Mouse (Mus musculus): Measurements from ENCODE around the gene Ndufb6.

The Ndufb6 gene

GRCm38 (mm10) chr4:40254385-40255103 lies 24.7 kb downstream of the Ndufb6 start:
- no peak for DNase-seq (ENCODE audit: low read depth, low spot score)

- no peak for DNase-seq (ENCODE audit: low read depth, low spot score)
Measured at GRCm38 (mm10) chr4:40253766-40254165, 25.5 kb downstream of the Ndufb6 start.

GRCm38 (mm10) chr4:40250984-40251383 lies 28.2 kb downstream of the Ndufb6 start:
- DNase-seq (ENCODE audit: low read depth, low spot score), result no peak

GRCm38 (mm10) chr4:40244035-40244434 lies 35.2 kb downstream of the Ndufb6 start:
- peak; percentile 33 for DNase-seq (ENCODE audit: low read depth, low spot score)

- DNase-seq (ENCODE audit: low read depth, low spot score), result no peak
Measured at GRCm38 (mm10) chr4:40243006-40243405, 36.2 kb downstream of the Ndufb6 start.

GRCm38 (mm10) chr4:40241928-40242327 lies 37.3 kb downstream of the Ndufb6 start:
- peak; percentile 50 for DNase-seq (ENCODE audit: low read depth, low spot score)

GRCm38 (mm10) chr4:40240272-40240744 lies 38.9 kb downstream of the Ndufb6 start:
- peak; percentile 11 for DNase-seq (ENCODE audit: low read depth, low spot score)

GRCm38 (mm10) chr4:40239409-40240271 lies 39.6 kb downstream of the Ndufb6 start, which contains the start of gene Ddx58:
Ddx58 (minus strand) TSS chr4:40239828.
- DNase-seq (ENCODE audit: low read depth, low spot score), result peak; percentile 40

- peak; percentile 74 for DNase-seq (ENCODE audit: low read depth, low spot score)
Measured at GRCm38 (mm10) chr4:40238483-40239408, 40.5 kb downstream of the Ndufb6 start.

GRCm38 (mm10) chr4:40236829-40237228 lies 42.4 kb downstream of the Ndufb6 start:
- DNase-seq (ENCODE audit: low read depth, low spot score), result no peak

GRCm38 (mm10) chr4:40234256-40234655 lies 45.0 kb downstream of the Ndufb6 start:
- peak; percentile 52 for DNase-seq (ENCODE audit: low read depth, low spot score)

GRCm38 (mm10) chr4:40233062-40233664 lies 46.1 kb downstream of the Ndufb6 start:
- DNase-seq (ENCODE audit: low read depth, low spot score), result peak; percentile 79

GRCm38 (mm10) chr4:40229723-40230122 lies 49.5 kb downstream of the Ndufb6 start:
- no peak for DNase-seq (ENCODE audit: low read depth, low spot score)

- no peak for DNase-seq (ENCODE audit: low read depth, low spot score)
Measured at GRCm38 (mm10) chr4:40227886-40228285, 51.3 kb downstream of the Ndufb6 start.

- peak; percentile 78 for DNase-seq (ENCODE audit: low read depth, low spot score)
Measured at GRCm38 (mm10) chr4:40227131-40227530, 52.1 kb downstream of the Ndufb6 start.

GRCm38 (mm10) chr4:40226095-40226494 lies 53.1 kb downstream of the Ndufb6 start:
- DNase-seq (ENCODE audit: low read depth, low spot score), result no peak

GRCm38 (mm10) chr4:40221876-40222585 lies 57.2 kb downstream of the Ndufb6 start:
- no peak for DNase-seq (ENCODE audit: low read depth, low spot score)

GRCm38 (mm10) chr4:40221004-40221760 lies 58.0 kb downstream of the Ndufb6 start:
- peak; percentile 91 for DNase-seq (ENCODE audit: low read depth, low spot score)

Measured in ZHBTc4 (cell line).